ENCODE assay signal across 8 mouse cellular contexts in genomic region chr17:34123518-34123917, GRCm38 (mm10). TPM values are rescaled to one million over a fixed set of nuclear protein-coding genes. Genes with fewer than 3 reads are reported as not detected.
DNase-seq lines count a peak whose midpoint lies in the region; ATAC-seq and TF ChIP-seq lines count a peak whose summit lies in the region.

No protein-coding gene starts in this region.

- TF ChIP-seq POLR2A in heart, adult 2 months (IDR thresholded peaks at IDR 0.05; ENCODE audit: insufficient read depth, low read depth, low read length), result peak; percentile 45; the same call in 1 of the 2 replicates
- no peak for TF ChIP-seq POLR2A in limb, embryonic 14.5 days (IDR thresholded peaks at IDR 0.05; ENCODE audit: borderline replicate concordance, extremely low read depth, insufficient read depth, insufficient read length)

- peaks cover 11% of the 10 kb centered on the region for H3K36me3 ChIP-seq in erythroblast, embryonic 14.5 days (ENCODE audit: control insufficient read depth)
- H3K36me3 ChIP-seq in heart, adult 2 months (ENCODE audit: control insufficient read depth, insufficient read depth, low read length), result no peaks in the 10 kb centered on the region
- H3K36me3 ChIP-seq in limb, embryonic 14.5 days (ENCODE audit: control insufficient read depth, insufficient read depth, low read length), result peaks cover 6% of the 10 kb centered on the region
- peaks cover 4% of the 10 kb centered on the region for H3K36me3 ChIP-seq in neural tube, embryonic 12.5 days

- TF ChIP-seq EP300 in heart, adult 2 months (IDR thresholded peaks at IDR 0.05; ENCODE audit: insufficient read depth, low read depth, low read length), result no peak

- H3K27ac ChIP-seq in heart, adult 2 months, result peak overlapping the region; percentile 98
- peak overlapping the region; percentile 100 for H3K27ac ChIP-seq in limb, embryonic 14.5 days (replicated peaks; ENCODE audit: low read depth, low read length)
- no peak overlapping the region for H3K27ac ChIP-seq in neural tube, embryonic 12.5 days

- intact Hi-C loops in heart, adult 2 months (cut with DNase I), result loop anchor here (1.0 kb wide), 1 partner anchor 12 kb away; no protein-coding TSS in a partner anchor

- ATAC-seq in erythroblast, adult 5-6 weeks (replicated peaks; ENCODE audit: low FRiP score, poor library complexity, severe bottlenecking), result no peak
- no peak for ATAC-seq in limb, embryonic 14.5 days (ENCODE audit: low FRiP score, low read depth)
- no peak for ATAC-seq in neural tube, embryonic 12.5 days (ENCODE audit: low FRiP score, low read depth)

- H3K4me1 ChIP-seq in erythroblast, embryonic 14.5 days (ENCODE audit: control insufficient read depth), result peaks cover 73% of the 10 kb centered on the region
- peaks cover 8% of the 10 kb centered on the region for H3K4me1 ChIP-seq in heart, adult 2 months (ENCODE audit: control insufficient read depth, insufficient read depth, low read length)
- H3K4me1 ChIP-seq in limb, embryonic 14.5 days (ENCODE audit: control insufficient read depth, insufficient read depth, low read length), result peaks cover 11% of the 10 kb centered on the region; the same call in 1 of the 2 replicates
- H3K4me1 ChIP-seq in neural tube, embryonic 12.5 days, result peaks cover 13% of the 10 kb centered on the region; the same call in 1 of the 2 replicates

- H3K27me3 ChIP-seq in erythroblast, embryonic 14.5 days (ENCODE audit: control insufficient read depth), result peaks cover 7% of the 10 kb centered on the region
- no peaks in the 10 kb centered on the region for H3K27me3 ChIP-seq in heart, adult 2 months (ENCODE audit: control insufficient read depth, insufficient read depth, low read length)
- H3K27me3 ChIP-seq in limb, embryonic 14.5 days (ENCODE audit: control insufficient read depth, insufficient read depth, low read length), result no peaks in the 10 kb centered on the region
- no peaks in the 10 kb centered on the region for H3K27me3 ChIP-seq in neural tube, embryonic 12.5 days (replicated peaks)

- 15% methylated on average over 2 of the region's 2 CpGs for WGBS in heart, adult 2 months
- 4% methylated on average over 2 of the region's 2 CpGs for WGBS in limb, embryonic 14.5 days
- WGBS in neural tube, embryonic 12.5 days, result 8% methylated on average over 2 of the region's 2 CpGs

- no peaks in the 10 kb centered on the region for H3K9me3 ChIP-seq in erythroblast, embryonic 14.5 days (ENCODE audit: control insufficient read depth, low read length)
- no peaks in the 10 kb centered on the region for H3K9me3 ChIP-seq in limb, embryonic 14.5 days (ENCODE audit: control insufficient read depth, low read length)
- no peaks in the 10 kb centered on the region for H3K9me3 ChIP-seq in neural tube, embryonic 12.5 days

- peak overlapping the region; percentile 100 for H3K4me3 ChIP-seq in erythroblast, embryonic 14.5 days (replicated peaks)
- H3K4me3 ChIP-seq in heart, adult 2 months, result peak overlapping the region; percentile 75
- H3K4me3 ChIP-seq in limb, embryonic 14.5 days (replicated peaks; ENCODE audit: low read length), result peak overlapping the region; percentile 100
- H3K4me3 ChIP-seq in neural tube, embryonic 12.5 days, result peak overlapping the region; percentile 96

- peak; percentile 61 for DNase-seq in Muller cell, postnatal 12 days (ENCODE audit: inconsistent ontology term)
- DNase-seq in heart, adult 2 months, result peak; percentile 48 to 55
- no peak for DNase-seq in limb, embryonic 14.5 days (ENCODE audit: low spot score)
- DNase-seq in frontal cortex, postnatal 14 days (ENCODE audit: low spot score in 2 of 2), result no peak
- no peak for DNase-seq in thymus, postnatal 4 days

- no peak for TF ChIP-seq CTCF in heart, adult 2 months (IDR thresholded peaks at IDR 0.05)

- H3K79me2 ChIP-seq in heart, adult 2 months (replicated peaks; ENCODE audit: control insufficient read depth, insufficient read depth, low read length), result peaks cover 1% of the 10 kb centered on the region

- H3K9ac ChIP-seq in heart, adult 2 months (ENCODE audit: low read depth, low read length), result peak overlapping the region; percentile 22; the same call in 1 of the 2 replicates
- H3K9ac ChIP-seq in limb, embryonic 14.5 days (ENCODE audit: low read depth, low read length, severe bottlenecking), result peak overlapping the region; percentile 97
- peak overlapping the region; percentile 97 for H3K9ac ChIP-seq in neural tube, embryonic 12.5 days

- H3K4me2 ChIP-seq in limb, embryonic 14.5 days (replicated peaks; ENCODE audit: low read depth, low read length, severe bottlenecking), result peak overlapping the region; percentile 97
- peak overlapping the region; percentile 99 for H3K4me2 ChIP-seq in neural tube, embryonic 12.5 days (replicated peaks)

RNA-seq across cellular contexts. Expression of gene Brd2, which starts 1.1 kb away (rescaled TPM):
- 28.3 and 30.4 TPM in 2 replicates for polyA plus RNA-seq in erythroblast, embryonic 14.5 days (2012)
- 36.1 and 75.0 TPM in 2 replicates for total RNA-seq in erythroblast, adult 5-6 weeks (2015; ENCODE audit: low replicate concordance)
- 114 and 135 TPM in 2 replicates for total RNA-seq in erythroblast, adult 5-6 weeks (2017; ENCODE audit: low replicate concordance)
- total RNA-seq in heart, adult 2 months (2021), result 10 to 100 TPM; 67.6 to 71.1 TPM
- polyA plus RNA-seq in heart, adult 2 months (2012; rRNA removed), result 78.9 and 118 TPM in 2 replicates
- 197 and 217 TPM in 2 replicates for polyA plus RNA-seq in limb, embryonic 14.5 days (2012; rRNA removed)
- polyA plus RNA-seq in limb, embryonic 14.5 days (2014; fragmentation: Nextera tagmentation; extraction: Ambion mirVana), result 121 and 141 TPM in 2 replicates
- polyA plus RNA-seq in neural tube, embryonic 12.5 days (2016; fragmentation: Nextera tagmentation; extraction: Ambion mirVana), result 135 and 141 TPM in 2 replicates

RNA-seq across cellular contexts. Expression of gene H2-DMa, which starts 4.2 kb away (rescaled TPM):
- 0.46 and 1.0 TPM in 2 replicates for polyA plus RNA-seq in erythroblast, embryonic 14.5 days (2012)
- 15.9 and 37.5 TPM in 2 replicates for total RNA-seq in erythroblast, adult 5-6 weeks (2015; ENCODE audit: low replicate concordance)
- total RNA-seq in erythroblast, adult 5-6 weeks (2017; ENCODE audit: low replicate concordance), result 11.7 and 13.3 TPM in 2 replicates
- total RNA-seq in heart, adult 2 months (2021), result 1 to 10 TPM; 4.0 to 7.5 TPM
- 12.2 and 21.3 TPM in 2 replicates for polyA plus RNA-seq in heart, adult 2 months (2012; rRNA removed)
- 13.1 and 20.2 TPM in 2 replicates for polyA plus RNA-seq in limb, embryonic 14.5 days (2012; rRNA removed)
- polyA plus RNA-seq in limb, embryonic 14.5 days (2014; fragmentation: Nextera tagmentation; extraction: Ambion mirVana), result 16.8 and 19.0 TPM in 2 replicates
- 12.3 and 15.0 TPM in 2 replicates for polyA plus RNA-seq in neural tube, embryonic 12.5 days (2016; fragmentation: Nextera tagmentation; extraction: Ambion mirVana)

RNA-seq across cellular contexts. Expression of gene H2-DMb2, which starts 19.6 kb away (rescaled TPM):
- polyA plus RNA-seq in erythroblast, embryonic 14.5 days (2012), result not detected in 2 replicates
- 2.5 TPM in 1 of 2 replicates, not detected in the other for total RNA-seq in erythroblast, adult 5-6 weeks (2015; ENCODE audit: low replicate concordance)
- 3.2 and 3.6 TPM in 2 replicates for total RNA-seq in erythroblast, adult 5-6 weeks (2017; ENCODE audit: low replicate concordance)
- 1 to 10 TPM; 2.1 to 2.3 TPM for total RNA-seq in heart, adult 2 months (2021)
- 2.3 and 7.6 TPM in 2 replicates for polyA plus RNA-seq in heart, adult 2 months (2012; rRNA removed)
- polyA plus RNA-seq in limb, embryonic 14.5 days (2012; rRNA removed), result 0.31 and 0.54 TPM in 2 replicates
- polyA plus RNA-seq in limb, embryonic 14.5 days (2014; fragmentation: Nextera tagmentation; extraction: Ambion mirVana), result 0.23 and 0.36 TPM in 2 replicates
- 0.17 and 0.23 TPM in 2 replicates for polyA plus RNA-seq in neural tube, embryonic 12.5 days (2016; fragmentation: Nextera tagmentation; extraction: Ambion mirVana)

RNA-seq across cellular contexts. Expression of gene H2-DMb1, which starts 29.4 kb away (rescaled TPM):
- not detected in 2 replicates for polyA plus RNA-seq in erythroblast, embryonic 14.5 days (2012)
- total RNA-seq in erythroblast, adult 5-6 weeks (2015; ENCODE audit: low replicate concordance), result 6.1 and 9.6 TPM in 2 replicates
- 7.1 and 15.8 TPM in 2 replicates for total RNA-seq in erythroblast, adult 5-6 weeks (2017; ENCODE audit: low replicate concordance)
- 1 to 10 TPM; 1.6 to 2.2 TPM for total RNA-seq in heart, adult 2 months (2021)
- polyA plus RNA-seq in heart, adult 2 months (2012; rRNA removed), result 8.9 and 19.1 TPM in 2 replicates
- 4.2 and 6.9 TPM in 2 replicates for polyA plus RNA-seq in limb, embryonic 14.5 days (2012; rRNA removed)
- 2.4 and 2.7 TPM in 2 replicates for polyA plus RNA-seq in limb, embryonic 14.5 days (2014; fragmentation: Nextera tagmentation; extraction: Ambion mirVana)
- polyA plus RNA-seq in neural tube, embryonic 12.5 days (2016; fragmentation: Nextera tagmentation; extraction: Ambion mirVana), result 0.23 and 0.47 TPM in 2 replicates

RNA-seq across cellular contexts. Expression of gene H2-Oa, which starts 31.4 kb away (rescaled TPM):
- polyA plus RNA-seq in erythroblast, embryonic 14.5 days (2012), result 0.04 and 0.14 TPM in 2 replicates
- total RNA-seq in erythroblast, adult 5-6 weeks (2015; ENCODE audit: low replicate concordance), result 0.84 and 7.9 TPM in 2 replicates
- 1.1 TPM in 1 of 2 replicates, not detected in the other for total RNA-seq in erythroblast, adult 5-6 weeks (2017; ENCODE audit: low replicate concordance)
- total RNA-seq in heart, adult 2 months (2021), result under 1 TPM; 0.20 to 0.29 TPM
- polyA plus RNA-seq in heart, adult 2 months (2012; rRNA removed), result 0.79 and 3.2 TPM in 2 replicates
- 1.0 and 1.7 TPM in 2 replicates for polyA plus RNA-seq in limb, embryonic 14.5 days (2012; rRNA removed)
- 0.70 and 0.85 TPM in 2 replicates for polyA plus RNA-seq in limb, embryonic 14.5 days (2014; fragmentation: Nextera tagmentation; extraction: Ambion mirVana)
- polyA plus RNA-seq in neural tube, embryonic 12.5 days (2016; fragmentation: Nextera tagmentation; extraction: Ambion mirVana), result 0.44 and 0.50 TPM in 2 replicates

Comparison
In these comparisons a context has a peak if more than half of its experiments do, and no peak if none do; other contexts are left out.
1. DNase-seq: peak in Muller cell, postnatal 12 days (single experiment) and heart, adult 2 months (2 of 2); none in limb, embryonic 14.5 days (single experiment), frontal cortex, postnatal 14 days (0 of 2) and thymus, postnatal 4 days (single experiment).
2. H3K9ac ChIP-seq: peak in every context shown above with its lines; median percentile 97 in limb, embryonic 14.5 days; 97 in neural tube, embryonic 12.5 days; 22 in heart, adult 2 months.
3. Peak in every context shown above with its lines, with median percentiles within 50 percentile points of each other: H3K4me3 ChIP-seq.